Mouse (Mus musculus): ENCODE data around the gene Plxnd1.

Gene Plxnd1

GRCm38 (mm10) chr6:115982889-115983288 lies 11.9 kb downstream of the Plxnd1 start:
- DNase-seq (ENCODE audit: low spot score in 2 of 2) = no peak

- DNase-seq (ENCODE audit: low spot score in 2 of 2) = no peak
Observed at GRCm38 (mm10) chr6:115978596-115978995, 16.2 kb downstream of the Plxnd1 start.

- DNase-seq (ENCODE audit: low spot score in 2 of 2) = no peak
Observed at GRCm38 (mm10) chr6:115977810-115978209, 17.0 kb downstream of the Plxnd1 start.

GRCm38 (mm10) chr6:115975606-115976005 lies 19.2 kb downstream of the Plxnd1 start:
- DNase-seq (ENCODE audit: low spot score in 2 of 2) = no peak

- DNase-seq (ENCODE audit: low spot score in 2 of 2) = peak; percentile 76 to 80
Observed at GRCm38 (mm10) chr6:115973881-115974662, 20.7 kb downstream of the Plxnd1 start.

- DNase-seq (ENCODE audit: low spot score in 2 of 2) = no peak
Observed at GRCm38 (mm10) chr6:115973139-115973875, 21.5 kb downstream of the Plxnd1 start.

- DNase-seq (ENCODE audit: low spot score in 2 of 2) = no peak
Observed at GRCm38 (mm10) chr6:115972083-115972764, 22.6 kb downstream of the Plxnd1 start.

GRCm38 (mm10) chr6:115971273-115972060 lies 23.3 kb downstream of the Plxnd1 start:
- DNase-seq (ENCODE audit: low spot score in 2 of 2) = no peak

- no peak for DNase-seq (ENCODE audit: low spot score in 2 of 2)
Observed at GRCm38 (mm10) chr6:115969952-115970351, 24.9 kb downstream of the Plxnd1 start.

GRCm38 (mm10) chr6:115969103-115969502 lies 25.7 kb downstream of the Plxnd1 start:
- DNase-seq (ENCODE audit: low spot score in 2 of 2) = no peak

GRCm38 (mm10) chr6:115968700-115969099 lies 26.1 kb downstream of the Plxnd1 start:
- no peak for DNase-seq (ENCODE audit: low spot score in 2 of 2)

GRCm38 (mm10) chr6:115968086-115968485 lies 26.7 kb downstream of the Plxnd1 start:
- DNase-seq (ENCODE audit: low spot score in 2 of 2) = no peak

- no peak for DNase-seq (ENCODE audit: low spot score in 2 of 2)
Observed at GRCm38 (mm10) chr6:115967291-115967880, 27.4 kb downstream of the Plxnd1 start.

- no peak for DNase-seq (ENCODE audit: low spot score in 2 of 2)
Observed at GRCm38 (mm10) chr6:115966227-115966966, 28.4 kb downstream of the Plxnd1 start.

- DNase-seq (ENCODE audit: low spot score in 2 of 2) = no peak
Observed at GRCm38 (mm10) chr6:115963656-115964055, 31.1 kb downstream of the Plxnd1 start.

GRCm38 (mm10) chr6:115962439-115963085 lies 32.2 kb downstream of the Plxnd1 start:
- DNase-seq (ENCODE audit: low spot score in 2 of 2) = no peak

GRCm38 (mm10) chr6:115961743-115962142 lies 33.1 kb downstream of the Plxnd1 start:
- DNase-seq (ENCODE audit: low spot score in 2 of 2) = no peak

GRCm38 (mm10) chr6:115960322-115960721 lies 34.5 kb downstream of the Plxnd1 start:
- no peak for DNase-seq (ENCODE audit: low spot score in 2 of 2)

GRCm38 (mm10) chr6:115959151-115959691 lies 35.6 kb downstream of the Plxnd1 start:
- no peak for DNase-seq (ENCODE audit: low spot score in 2 of 2)

GRCm38 (mm10) chr6:115958445-115958844 lies 36.4 kb downstream of the Plxnd1 start:
- DNase-seq (ENCODE audit: low spot score in 2 of 2) = no peak

Data from right cerebral cortex, postnatal 10 days (tissue).